Mouse (Mus musculus): ENCODE measurements around the gene Spock1. TPM values are rescaled to one million over a fixed set of nuclear protein-coding genes. Genes with fewer than 3 reads are reported as not detected.
A peak's percentile ranks its signal among the peaks of the same experiment; 100 is the strongest.

Gene Spock1
- total RNA-seq (2021) = 10 to 100 TPM in 1 of 2 experiments, 1 to 10 TPM in 1; 8.0 to 12.2 TPM
- polyA plus RNA-seq (2012; rRNA removed) = 6.0 and 6.2 TPM in 2 replicates
- long read RNA-seq, partial matches to known transcripts = 1 of 1 reads
- long read RNA-seq, other reads (novel, unspliced or antisense) = 0 of 1 reads

DNA sequence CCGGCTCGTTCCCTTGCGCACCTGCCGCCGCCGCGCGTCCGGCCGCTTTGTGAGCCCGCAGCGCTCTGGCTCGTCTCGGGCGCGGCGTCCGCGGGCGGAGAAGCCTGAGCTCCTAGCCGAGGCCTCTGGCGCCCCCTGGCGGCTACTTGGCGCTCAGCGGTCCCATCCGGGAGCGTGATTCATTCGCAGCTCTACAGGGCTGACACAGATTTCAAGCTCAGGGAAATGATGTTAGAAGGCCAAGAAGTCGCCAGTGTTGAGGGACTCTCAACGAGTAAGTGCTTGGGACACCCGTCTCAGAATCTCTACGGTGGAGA, at the start of gene Spock1:
Gene Spock1 (minus strand): TSS at position 67 of the 317 bp plus-strand sequence.
- DNase-seq = peak; percentile 91

DNA sequence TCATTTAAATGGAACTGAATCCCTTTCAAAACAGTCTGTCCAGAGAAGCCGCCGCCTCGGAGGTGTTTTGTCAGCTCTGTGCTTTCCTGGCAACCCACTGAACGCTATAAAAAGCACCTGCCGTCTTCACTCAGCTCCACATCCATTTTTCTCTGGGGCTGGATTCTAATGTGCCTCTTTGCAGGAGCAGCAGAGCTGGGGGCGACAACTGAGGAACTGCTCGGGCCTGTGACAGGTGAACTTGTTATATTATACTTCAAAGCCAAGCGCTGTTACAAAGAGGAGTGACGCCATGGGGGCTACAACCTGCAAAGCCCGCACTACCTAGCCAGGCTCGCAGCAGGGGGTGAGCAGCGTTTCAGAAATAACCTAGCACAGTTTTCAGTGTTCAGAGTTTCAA, 42.0 kb upstream of the Spock1 start:
- no peak for DNase-seq

DNA sequence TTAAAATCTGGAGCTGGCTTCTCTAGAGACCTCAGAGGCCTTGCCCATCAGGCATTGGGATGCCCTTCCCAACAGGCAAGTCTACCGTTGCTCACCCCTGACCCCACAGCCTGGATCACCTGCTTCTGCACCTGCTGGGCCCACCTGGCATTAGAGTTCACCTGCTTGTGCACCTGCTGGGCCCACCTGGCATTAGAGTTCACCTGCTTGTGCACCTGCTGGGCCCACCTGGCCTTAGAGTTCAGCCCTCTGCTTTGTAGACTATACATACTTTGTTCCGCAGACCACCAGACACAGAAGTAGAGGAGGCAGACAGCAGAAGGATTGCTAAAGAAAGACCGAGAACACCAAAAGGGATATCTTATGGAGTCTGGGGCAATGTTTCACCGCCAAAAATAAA, 41.4 kb upstream of the Spock1 start:
- no peak for DNase-seq

DNA sequence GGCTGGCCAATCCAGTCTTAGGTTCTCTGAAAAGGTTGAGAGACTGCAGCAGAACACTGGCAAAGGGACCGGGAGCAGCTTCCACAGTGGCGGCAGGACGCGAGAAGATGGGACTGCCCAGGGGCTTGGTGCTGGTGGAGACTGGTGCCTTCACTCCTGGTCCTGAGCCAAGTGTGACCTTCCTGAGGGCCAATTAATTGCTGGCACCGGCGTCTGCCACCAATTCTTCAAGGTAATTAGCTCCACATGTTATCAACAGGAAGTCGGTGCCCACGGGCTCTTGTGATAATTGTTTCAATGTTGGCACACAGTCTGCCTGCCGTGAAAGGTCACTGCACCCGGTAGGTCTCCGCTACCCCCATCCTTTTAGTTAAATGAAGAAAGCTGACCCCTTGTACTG, 37.1 kb upstream of the Spock1 start:
- peak; percentile 14 for DNase-seq

DNA sequence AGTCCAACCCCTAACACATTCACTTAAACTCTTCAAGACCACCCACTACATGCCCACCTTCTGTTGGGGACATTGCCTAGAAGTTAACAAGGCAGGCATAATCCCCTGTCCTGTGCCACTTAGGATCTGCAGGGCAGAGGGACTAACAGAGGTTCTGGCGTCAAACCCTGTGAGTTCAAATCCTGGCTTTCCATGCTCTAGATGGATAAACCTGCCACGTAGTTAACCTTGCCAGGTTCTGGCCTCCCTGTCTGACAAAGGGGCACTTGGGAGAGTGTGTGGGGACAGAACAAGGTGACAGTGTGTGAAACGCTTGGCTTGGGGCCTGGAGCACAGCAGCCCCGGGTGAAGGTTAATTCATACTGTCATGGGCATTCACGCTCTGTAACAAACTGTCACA, 36.3 kb upstream of the Spock1 start:
- no peak for DNase-seq

DNA sequence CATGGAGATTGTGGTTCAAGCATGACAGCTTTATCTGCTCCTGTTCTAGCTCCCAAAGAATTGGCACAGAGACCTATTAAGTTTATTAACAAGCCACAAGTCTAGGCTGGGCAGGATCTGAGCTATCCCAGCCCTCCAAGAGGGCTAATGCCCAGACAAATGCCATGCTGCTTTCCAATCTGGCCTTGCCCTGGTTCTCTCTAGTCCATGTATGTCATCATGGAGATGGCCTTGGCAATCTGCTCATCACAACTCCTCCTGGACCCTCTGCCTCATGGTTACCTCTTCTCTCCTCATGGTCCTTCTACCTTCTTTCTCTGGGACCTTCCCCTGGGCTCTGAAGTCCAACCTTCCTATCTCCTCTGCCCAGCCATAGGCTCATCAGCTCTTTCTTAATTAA, 35.8 kb upstream of the Spock1 start:
- DNase-seq = no peak

DNA sequence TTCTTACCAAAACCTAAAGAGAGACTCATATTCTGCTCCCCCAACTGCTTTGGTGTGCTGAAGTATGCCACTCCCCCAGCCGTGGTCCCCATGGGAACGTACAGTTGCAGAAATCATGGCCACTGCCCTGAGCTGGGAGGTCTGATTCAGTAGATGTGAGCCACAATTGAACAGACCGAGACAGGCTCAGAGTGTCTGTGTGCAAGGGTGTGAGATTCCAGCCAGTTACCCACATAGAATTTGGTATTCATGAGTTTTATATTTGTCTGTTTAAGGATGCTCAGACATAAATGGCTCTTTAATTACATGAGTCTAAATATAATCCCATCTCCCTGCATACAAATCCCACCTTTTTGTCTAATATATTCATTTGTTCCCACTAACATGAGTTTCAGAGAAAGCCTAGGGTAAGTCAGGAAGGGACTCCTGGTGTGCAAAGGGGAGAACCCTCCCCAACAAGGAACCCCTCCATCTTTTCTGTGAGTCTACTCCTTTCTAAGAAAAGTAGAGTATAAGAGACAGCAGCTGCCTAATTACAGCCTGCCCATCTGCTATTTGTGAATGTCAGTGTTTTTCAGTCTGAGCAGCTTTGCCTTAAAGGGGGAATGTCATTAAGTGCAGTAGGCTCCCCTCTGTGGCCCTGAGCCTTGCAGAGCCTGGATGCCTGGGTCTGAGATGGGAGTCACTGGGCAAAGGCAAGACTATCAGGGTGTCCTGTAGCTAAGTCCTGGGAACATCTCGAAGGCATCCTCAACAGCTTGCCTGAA, 29.5 kb upstream of the Spock1 start:
- no peak for DNase-seq

DNA sequence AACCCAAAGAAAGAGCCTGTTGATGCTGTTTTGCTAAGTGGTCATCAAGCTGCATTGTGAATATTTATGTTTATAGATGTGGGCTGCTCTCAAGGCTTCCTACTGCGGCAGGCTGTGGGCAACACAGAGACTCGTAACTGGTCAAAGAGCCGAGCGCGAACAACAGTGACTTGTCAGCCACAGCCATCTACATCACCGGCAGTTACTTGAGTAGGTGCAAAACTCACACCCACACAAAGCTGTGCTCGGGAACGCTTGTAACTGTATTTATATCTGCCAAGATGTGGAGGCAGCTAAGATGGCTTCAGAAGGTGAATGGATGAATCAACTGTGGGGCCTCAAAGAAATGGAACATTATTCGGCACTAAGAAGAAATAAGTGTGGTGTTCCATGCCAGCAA, 23.9 kb upstream of the Spock1 start:
- DNase-seq = no peak

DNA sequence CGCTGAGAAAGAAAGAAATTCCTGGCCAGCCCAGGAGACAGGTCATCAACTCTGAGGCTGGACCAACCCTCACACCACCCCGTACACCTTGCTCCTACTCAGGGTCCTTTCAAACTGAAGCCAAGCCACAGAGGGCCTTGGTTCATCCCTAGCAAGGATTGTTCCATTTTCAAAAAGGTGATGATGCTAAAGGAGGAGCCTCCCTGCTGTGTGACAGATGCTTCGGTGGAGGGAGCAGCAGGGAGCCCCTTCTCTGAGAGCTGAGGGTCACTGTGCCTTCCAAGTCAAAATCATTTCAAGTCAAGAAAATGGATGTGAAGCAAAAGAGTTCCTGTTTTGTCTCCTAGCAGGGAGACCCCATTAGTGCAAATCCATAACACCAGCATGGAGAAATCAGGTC, 23.2 kb upstream of the Spock1 start:
- no peak for DNase-seq

DNA sequence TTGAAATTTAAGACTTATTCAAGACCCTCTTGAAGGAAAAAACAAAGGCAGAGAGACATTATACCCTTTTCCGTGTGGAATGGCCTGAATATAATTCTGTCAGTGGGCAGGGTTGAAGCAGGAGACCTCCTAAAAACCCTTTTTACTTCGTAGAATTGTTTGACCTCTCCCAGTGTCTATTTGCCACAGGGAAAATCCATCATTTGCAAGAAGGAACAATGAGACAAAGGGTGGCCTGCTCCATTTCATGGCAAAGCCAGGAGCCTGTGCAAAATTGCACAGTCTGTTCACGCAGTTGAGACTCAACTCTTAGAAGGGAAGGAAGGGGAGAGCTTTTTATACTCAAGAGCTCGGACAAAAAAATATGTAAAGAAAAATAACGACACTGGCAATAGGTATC, 22.6 kb upstream of the Spock1 start:
- no peak for DNase-seq

DNA sequence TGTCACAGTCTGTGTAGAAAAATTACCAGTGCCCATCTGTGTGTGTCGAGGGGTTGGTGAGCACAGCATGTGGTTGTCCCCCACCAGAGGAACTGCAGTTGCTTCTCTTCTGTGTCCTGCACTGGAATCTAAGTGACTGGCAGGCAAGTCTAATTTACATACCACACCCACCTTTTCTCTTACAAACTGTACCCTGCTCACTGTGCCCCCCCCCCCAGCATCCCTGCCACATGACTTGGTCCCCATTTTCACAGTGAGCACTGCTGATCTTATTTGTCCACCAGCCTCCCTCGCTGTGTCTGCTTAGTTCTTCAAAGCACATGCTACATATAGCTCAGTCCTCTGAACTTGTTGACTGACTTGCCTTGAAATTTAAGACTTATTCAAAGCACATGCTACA, 22.2 kb upstream of the Spock1 start:
- no peak for DNase-seq

DNA sequence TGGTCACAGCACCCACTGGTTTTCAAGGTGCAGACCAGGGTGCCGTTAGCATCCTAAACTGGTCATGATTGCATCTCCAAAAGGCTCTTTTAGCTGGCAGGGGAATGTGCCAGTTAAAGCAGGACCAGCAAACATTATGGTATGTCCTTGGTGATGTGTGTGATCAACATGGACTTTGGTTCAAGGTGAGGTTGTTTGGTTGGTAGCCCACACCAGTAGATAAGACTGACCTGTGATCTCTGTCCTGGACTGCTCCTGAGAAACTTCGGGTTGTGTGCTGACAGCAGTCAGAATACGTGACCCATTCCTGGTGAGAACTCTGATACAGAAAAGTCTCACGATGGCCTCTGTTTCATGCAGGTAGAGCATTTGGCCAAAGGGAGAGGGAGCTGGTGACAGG, 11.8 kb upstream of the Spock1 start:
- DNase-seq = no peak

DNA sequence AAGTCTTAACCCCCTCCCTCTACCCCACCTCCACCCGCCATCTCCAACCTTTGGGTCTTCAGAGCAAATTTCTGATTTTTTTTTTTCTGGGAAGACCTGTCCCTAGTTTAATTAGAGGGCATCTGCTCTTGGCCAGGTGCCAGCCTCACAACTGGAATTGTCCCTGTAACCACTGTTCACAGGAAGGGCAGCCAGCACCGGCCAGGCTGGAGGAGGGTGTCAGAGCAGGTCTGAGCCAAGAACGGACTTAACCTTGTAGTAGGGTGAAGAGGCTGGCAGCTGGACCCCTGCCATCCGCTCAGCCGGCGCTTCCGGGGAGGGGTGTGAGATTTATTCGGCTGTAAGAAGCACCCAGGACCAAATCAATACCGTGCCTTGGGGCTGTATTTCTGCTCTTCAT, 3.0 kb upstream of the Spock1 start:
- peak; percentile 6 for DNase-seq

DNA sequence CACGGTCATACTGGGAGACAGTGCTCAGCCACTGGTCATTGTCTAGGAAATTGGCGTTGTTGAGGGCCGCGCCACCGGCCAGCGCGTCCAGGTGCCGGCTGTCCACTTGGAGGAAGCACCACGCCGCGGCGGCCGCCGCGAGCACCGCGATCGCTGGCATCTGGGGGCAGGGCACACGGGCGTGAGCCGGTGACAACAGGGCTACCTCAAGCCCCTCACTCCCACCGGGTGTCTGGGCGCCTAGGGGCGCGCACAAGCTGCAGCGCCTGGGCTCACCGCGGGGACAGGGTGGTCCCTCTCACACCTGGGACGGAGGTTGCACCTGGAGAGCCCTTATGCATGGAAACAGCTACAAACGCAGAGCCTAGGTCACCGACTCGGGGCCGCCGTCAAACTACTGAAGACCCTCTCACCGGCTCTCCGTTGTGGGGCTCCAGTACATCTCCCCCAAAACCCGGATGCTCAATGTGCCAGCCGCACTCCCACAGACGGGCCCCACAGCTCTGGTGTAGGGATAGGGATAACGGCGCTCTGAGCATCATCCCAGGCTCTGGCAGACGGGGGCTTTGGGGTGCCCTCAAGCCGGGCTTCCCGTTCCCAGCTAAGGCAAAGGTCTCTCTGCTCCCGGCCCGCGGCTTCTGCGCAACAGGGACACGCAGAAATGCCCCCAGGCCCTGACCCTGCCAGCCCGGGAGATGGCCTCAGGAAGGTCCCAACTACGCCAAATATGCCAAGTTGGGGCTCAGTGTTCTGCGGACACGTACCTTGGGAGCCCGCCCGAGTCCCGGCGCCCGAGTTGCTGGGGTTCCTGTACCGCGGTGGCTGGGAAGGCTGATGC, 485 bp downstream of the Spock1 start:
- no peak for DNase-seq

DNA sequence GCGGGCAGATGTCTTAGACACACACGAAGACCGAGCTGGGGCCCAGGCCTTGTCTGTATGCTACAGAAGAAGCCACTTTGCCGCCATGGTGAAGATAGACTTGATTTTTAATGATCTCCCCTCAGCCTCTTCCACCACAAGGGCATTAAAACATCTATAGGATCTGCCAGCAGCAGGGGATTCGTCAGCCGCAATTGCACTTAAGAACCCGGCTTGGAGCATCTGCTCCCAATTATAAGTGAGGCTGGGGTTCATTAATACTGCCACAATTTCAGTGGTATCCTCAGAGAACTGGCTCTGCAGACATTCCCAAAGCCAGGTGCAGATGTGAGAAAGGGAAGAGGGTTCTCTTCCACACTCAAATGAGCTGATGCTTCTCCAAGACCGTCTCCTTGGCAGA, 13.5 kb downstream of the Spock1 start:
- DNase-seq = no peak

DNA sequence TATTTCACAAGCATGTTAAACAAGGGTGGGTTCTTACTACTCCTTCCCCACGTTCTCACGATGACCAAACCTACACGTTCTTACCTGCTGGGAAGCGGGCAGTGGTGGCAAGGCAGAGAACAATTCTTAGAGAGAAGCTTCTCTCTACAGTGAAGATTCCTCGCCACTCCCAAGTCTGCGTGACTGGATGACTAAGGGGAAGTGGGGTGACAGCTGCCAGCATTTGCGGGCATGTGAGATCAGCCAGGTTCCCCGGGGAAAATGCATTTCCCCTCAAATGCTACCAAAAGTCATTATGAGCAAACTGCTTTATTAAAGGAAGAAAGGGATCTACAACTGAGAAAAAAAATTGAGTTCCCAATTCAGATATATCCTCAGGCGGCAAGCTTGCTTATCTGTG, 18.4 kb downstream of the Spock1 start:
- no peak for DNase-seq

DNA sequence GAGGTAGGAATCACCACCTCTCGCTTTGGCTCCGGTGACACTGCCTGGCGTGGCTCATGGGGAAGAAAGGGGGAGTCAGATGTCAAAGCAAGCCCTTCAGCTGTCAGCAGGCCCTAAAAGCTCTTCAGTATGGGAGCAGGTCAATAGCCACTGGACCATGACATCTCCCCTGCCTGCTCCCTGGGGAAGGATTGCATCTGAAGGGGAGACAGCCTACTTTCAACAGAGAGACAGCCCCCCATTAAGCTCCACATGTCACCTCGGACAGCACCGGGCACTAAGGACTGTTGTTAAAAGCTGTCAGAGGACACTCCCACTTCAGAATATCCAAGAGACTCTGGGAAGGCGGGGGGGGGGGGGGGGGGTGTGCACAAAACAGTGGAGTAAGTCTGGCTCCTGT, 19.1 kb downstream of the Spock1 start:
- DNase-seq = no peak

DNA sequence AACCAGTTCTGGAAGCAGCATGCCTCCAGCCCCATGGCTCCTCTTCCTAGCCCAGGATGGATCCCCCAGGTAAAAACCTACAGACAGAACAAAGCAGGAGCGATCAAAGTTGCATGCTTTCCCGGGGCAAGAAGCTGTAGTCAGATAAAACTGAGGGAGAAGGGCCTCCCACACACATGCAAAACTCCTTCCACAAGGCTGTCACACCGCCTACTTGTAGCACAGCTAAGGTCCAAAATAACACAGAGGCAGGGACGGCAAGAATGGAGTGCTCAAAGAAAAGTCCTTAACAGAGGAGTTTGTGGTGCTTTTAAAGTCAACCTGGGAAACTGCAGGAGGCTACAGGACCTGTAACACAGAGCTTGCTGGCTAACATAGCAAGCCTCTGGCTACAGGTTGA, 28.3 kb downstream of the Spock1 start:
- DNase-seq = no peak

DNA sequence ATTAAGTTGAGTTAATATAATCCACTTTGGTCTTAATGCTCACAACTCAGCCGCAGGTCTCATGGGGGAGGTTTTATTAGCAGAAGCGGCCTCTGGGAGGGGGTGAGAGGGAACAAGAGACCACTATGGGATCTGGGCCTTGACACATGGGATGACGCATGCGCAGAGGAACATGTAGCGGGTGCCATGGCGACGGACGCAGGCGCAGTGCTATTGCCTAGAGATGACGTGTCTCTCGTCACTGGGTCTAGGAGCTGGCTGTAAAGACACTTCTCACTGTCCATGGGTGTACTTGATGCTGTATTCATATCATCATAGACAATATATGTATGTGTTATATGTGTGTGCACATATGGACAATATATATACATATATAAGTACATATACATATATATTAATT, 29.3 kb downstream of the Spock1 start:
- peak; percentile 4 for DNase-seq

DNA sequence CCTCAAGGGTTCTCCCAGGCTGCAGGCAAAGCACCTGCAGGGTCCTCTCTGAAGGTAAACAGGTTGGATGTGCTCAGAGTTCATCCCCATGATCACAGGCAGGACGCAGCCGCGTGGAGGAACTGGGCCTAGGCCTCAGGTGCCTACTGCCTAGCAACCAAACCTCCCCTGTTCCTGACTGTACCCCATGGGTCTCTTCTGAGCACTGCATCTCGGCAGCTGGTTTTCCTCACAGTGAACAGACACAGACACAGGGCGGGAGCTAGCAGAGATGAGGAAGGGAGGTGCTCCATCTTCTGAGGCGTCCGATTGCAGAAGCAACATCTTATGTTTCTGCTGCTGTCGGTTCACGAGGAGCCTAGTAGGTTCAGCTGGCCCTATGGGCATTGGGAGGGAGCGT, 30.4 kb downstream of the Spock1 start:
- no peak for DNase-seq

DNA sequence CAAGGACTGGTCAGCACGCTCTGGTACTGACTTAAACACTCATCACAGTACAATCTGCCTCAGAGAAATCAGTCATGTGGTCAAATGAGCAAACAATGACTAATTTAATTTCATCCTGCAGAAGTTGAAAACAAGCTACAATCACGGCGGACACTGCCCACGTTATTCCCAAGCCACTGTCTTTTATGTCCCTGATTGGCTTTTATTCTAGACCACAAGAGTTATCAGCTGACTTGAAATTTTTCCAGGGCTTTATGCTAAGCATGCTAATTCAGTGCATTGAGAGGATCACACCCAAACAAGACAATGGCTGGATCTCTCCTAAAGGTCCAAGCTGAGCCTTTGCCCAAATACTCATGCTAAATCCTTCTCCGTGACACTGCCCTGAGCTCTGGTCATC, 31.2 kb downstream of the Spock1 start:
- DNase-seq = no peak

DNA sequence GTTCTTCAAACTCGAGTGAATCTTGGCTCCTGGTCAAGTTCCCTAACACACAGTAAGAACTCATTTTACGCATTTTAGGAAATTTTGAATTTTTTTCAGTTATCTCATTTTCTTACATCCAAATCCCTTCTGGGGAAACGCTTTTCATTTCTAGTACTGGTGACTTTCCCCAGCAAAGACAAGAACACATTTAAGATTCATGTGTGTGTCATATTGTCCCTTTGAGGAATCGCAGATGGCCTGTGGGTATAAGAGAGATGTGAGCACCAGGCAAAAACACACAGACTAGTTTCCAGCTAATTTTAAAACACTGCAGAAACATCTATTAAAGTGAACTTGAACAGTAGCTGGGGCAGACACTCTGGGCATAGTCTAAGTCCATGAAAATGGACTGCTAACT, 38.1 kb downstream of the Spock1 start:
- DNase-seq = no peak

DNA sequence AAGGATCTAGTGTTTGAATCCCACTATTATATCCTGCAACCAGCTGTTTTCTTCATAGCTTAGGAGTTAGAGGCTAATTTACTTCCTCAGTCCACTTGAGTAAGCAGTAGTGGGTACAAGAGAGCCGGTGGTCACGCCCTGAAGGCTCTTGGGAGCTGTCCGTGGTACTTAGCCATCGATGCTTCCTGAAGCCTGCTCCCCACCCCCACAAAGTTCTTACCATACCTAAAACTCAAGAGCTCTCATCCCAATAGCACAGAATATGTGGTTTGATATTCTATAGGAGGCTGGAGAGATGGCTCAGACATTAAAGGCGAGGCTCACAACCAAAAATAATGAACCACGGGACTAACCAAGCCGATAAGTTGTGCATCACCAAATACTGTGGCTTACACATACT, 40.5 kb downstream of the Spock1 start:
- no peak for DNase-seq

DNA sequence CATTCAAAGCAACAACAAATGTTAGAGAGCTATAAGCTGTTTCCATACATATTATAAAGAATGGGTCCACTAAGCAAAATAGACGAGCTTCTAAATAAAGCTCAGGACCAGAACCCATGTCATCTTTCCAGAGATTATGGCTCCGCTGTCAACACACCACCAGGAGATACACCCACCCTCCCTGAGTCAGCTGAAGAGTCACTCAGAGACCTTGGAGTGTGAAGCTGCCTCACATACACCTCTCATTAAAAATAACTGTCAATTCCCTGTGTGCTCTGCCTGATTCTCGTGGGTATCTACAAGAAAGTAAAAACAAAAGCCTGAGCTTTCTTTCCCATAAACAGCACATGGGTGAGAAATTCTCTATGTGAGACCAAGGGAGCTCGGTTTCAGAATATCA, 43.1 kb downstream of the Spock1 start:
- DNase-seq = no peak

All from adrenal gland, adult 2 months (tissue).